Mouse (Mus musculus): ENCODE measurements around the gene Timeless. TPM values are rescaled to one million over a fixed set of nuclear protein-coding genes. Genes with fewer than 3 reads are reported as not detected.
A peak's percentile ranks its signal among the peaks of the same experiment; 100 is the strongest.
"Not testable (repeated sequence)": the region's sequence is repeated elsewhere in the genome, so short reads cannot be mapped to it uniquely, and the experiment has no call there.

The Timeless gene
- polyA plus RNA-seq, 1 experiment from 2014 or later: 17.5 TPM

- POLR2A ChIA-PET: interaction anchor here (2.3 kb wide), 1 partner anchor 12 kb away, joined by 8 read pairs; no protein-coding TSS in a partner anchor
- ATAC-seq: no peak
- in situ Hi-C loops (cut with MboI; ENCODE audit: low pct_unique_long_range_greater_than_20kb): no loop called here
- no peak for DNase-seq (ENCODE audit: low read depth, low spot score)
- TF ChIP-seq CTCF (IDR thresholded peaks at IDR 0.05): no peak
- no peaks in the 10 kb centered on the region for H3K27me3 ChIP-seq
- CTCF ChIA-PET: interaction anchor here (1.2 to 1.6 kb wide), 2 partner anchors 35 to 77 kb away, joined by 3 to 4 read pairs; no protein-coding TSS in a partner anchor
Observed at GRCm38 (mm10) chr10:128268371-128268770, 36.5 kb downstream of the Timeless start, which contains the start of gene Apof. Apof (plus strand) TSS chr10:128268671.

- in situ Hi-C loops (cut with MboI; ENCODE audit: low pct_unique_long_range_greater_than_20kb): no loop called here
- no peaks in the 10 kb centered on the region for H3K27me3 ChIP-seq
- DNase-seq (ENCODE audit: low read depth, low spot score) (no peak), ATAC-seq (no peak)
- POLR2A ChIA-PET: interaction anchor here (2.3 kb wide), 1 partner anchor 13 kb away, joined by 8 read pairs; no protein-coding TSS in a partner anchor
- TF ChIP-seq CTCF (IDR thresholded peaks at IDR 0.05): no peak
- CTCF ChIA-PET: interaction anchor here (1.0 to 2.1 kb wide), 7 partner anchors 9 to 76 kb away, joined by 3 to 8 read pairs (median 6); no protein-coding TSS in a partner anchor
Observed at GRCm38 (mm10) chr10:128269206-128269910, 37.5 kb downstream of the Timeless start.

GRCm38 (mm10) chr10:128270287-128270841 lies 38.5 kb downstream of the Timeless start, which contains the start of gene Stat2:
Stat2 (plus strand) TSS chr10:128270559.
- ChIA-PET CTCF (interaction anchor here (1.0 to 2.1 kb wide), 6 partner anchors 10 to 36 kb away, joined by 3 to 8 read pairs (median 6); no protein-coding TSS in a partner anchor), POLR2A (interaction anchor here (0.7 to 2.3 kb wide), 3 partner anchors 13 to 42 kb away, joined by 3 to 10 read pairs (median 8); no protein-coding TSS in a partner anchor)
- peak; percentile 97 for ATAC-seq
- H3K27me3 ChIP-seq: no peaks in the 10 kb centered on the region
- in situ Hi-C loops (cut with MboI; ENCODE audit: low pct_unique_long_range_greater_than_20kb): no loop called here
- TF ChIP-seq CTCF (IDR thresholded peaks at IDR 0.05): no peak
- peak; percentile 79 for DNase-seq (ENCODE audit: low read depth, low spot score)

- no peaks in the 10 kb centered on the region for H3K27me3 ChIP-seq
- TF ChIP-seq CTCF (IDR thresholded peaks at IDR 0.05): no peak
- no peak for ATAC-seq
- DNase-seq (ENCODE audit: low read depth, low spot score): no peak
- CTCF ChIA-PET: interaction anchor here (1.0 to 2.1 kb wide), 7 partner anchors 10 to 41 kb away, joined by 3 to 8 read pairs (median 6); no protein-coding TSS in a partner anchor
- POLR2A ChIA-PET: interaction anchor here (2.3 kb wide), 2 partner anchors 13 to 15 kb away, joined by 8 to 10 read pairs; no protein-coding TSS in a partner anchor
- in situ Hi-C loops (cut with MboI; ENCODE audit: low pct_unique_long_range_greater_than_20kb): no loop called here
Observed at GRCm38 (mm10) chr10:128270866-128271265, 39.0 kb downstream of the Timeless start.

- H3K27me3 ChIP-seq: no peaks in the 10 kb centered on the region
- ChIA-PET POLR2A (interaction anchor here (2.3 kb wide), 1 partner anchor 12 kb away, joined by 10 read pairs; no protein-coding TSS in a partner anchor), CTCF (interaction anchor here (1.3 to 1.5 kb wide), 3 partner anchors 9 to 57 kb away, joined by 5 to 7 read pairs (median 6); no protein-coding TSS in a partner anchor)
- peak; percentile 32 for TF ChIP-seq CTCF (IDR thresholded peaks at IDR 0.05)
- no peak for ATAC-seq
- in situ Hi-C loops (cut with MboI; ENCODE audit: low pct_unique_long_range_greater_than_20kb): no loop called here
- DNase-seq (ENCODE audit: low read depth, low spot score): no peak
Observed at GRCm38 (mm10) chr10:128271883-128272282, 40.0 kb downstream of the Timeless start.

- CTCF ChIA-PET: interaction anchor here (1.1 to 1.5 kb wide), 4 partner anchors 11 to 58 kb away, joined by 3 to 6 read pairs (median 4); no protein-coding TSS in a partner anchor
- POLR2A ChIA-PET: interaction anchor here (0.6 kb wide), 2 partner anchors 130 to 280 kb away, joined by 4 read pairs; no protein-coding TSS in a partner anchor
- ATAC-seq; H3K27me3 ChIP-seq; in situ Hi-C loops (cut with MboI; ENCODE audit: low pct_unique_long_range_greater_than_20kb); DNase-seq (ENCODE audit: low read depth, low spot score): not testable (repeated sequence)
- TF ChIP-seq CTCF (IDR thresholded peaks at IDR 0.05): peak; percentile 33
Observed at GRCm38 (mm10) chr10:128272819-128273439, 41.1 kb downstream of the Timeless start.

- not testable (repeated sequence) for DNase-seq (ENCODE audit: low read depth, low spot score); ATAC-seq
Observed at GRCm38 (mm10) chr10:128275374-128275773, 43.5 kb downstream of the Timeless start.

GRCm38 (mm10) chr10:128278158-128278557 lies 46.3 kb downstream of the Timeless start:
- no peaks in the 10 kb centered on the region for H3K27me3 ChIP-seq
- no peak for TF ChIP-seq CTCF (IDR thresholded peaks at IDR 0.05)
- ATAC-seq: no peak
- POLR2A ChIA-PET: no interaction called here
- DNase-seq (ENCODE audit: low read depth, low spot score): no peak
- CTCF ChIA-PET: interaction anchor here (1.8 kb wide), 1 partner anchor 66 kb away, joined by 6 read pairs; the partner anchor contains the start of gene Spryd4
- in situ Hi-C loops (cut with MboI; ENCODE audit: low pct_unique_long_range_greater_than_20kb): no loop called here

More at GRCm38 (mm10) chr10:128275374-128275773, 43.5 kb downstream of the Timeless start:
- CTCF ChIA-PET; in situ Hi-C loops (cut with MboI; ENCODE audit: low pct_unique_long_range_greater_than_20kb); POLR2A ChIA-PET; H3K27me3 ChIP-seq: not testable (repeated sequence)

GRCm38 (mm10) chr10:128280943-128281342 lies 49.1 kb downstream of the Timeless start:
- CTCF ChIA-PET: interaction anchor here (1.0 to 2.3 kb wide), 3 partner anchors 9 to 49 kb away, joined by 3 to 5 read pairs (median 3); no protein-coding TSS in a partner anchor
- no peak for ATAC-seq
- in situ Hi-C loops (cut with MboI; ENCODE audit: low pct_unique_long_range_greater_than_20kb): loop anchor here (5.0 kb wide), 1 partner anchor 69 kb away; the partner anchor contains the start of gene Spryd4
- no peaks in the 10 kb centered on the region for H3K27me3 ChIP-seq
- POLR2A ChIA-PET: interaction anchor here (1.2 kb wide), 1 partner anchor 9 kb away, joined by 4 read pairs; no protein-coding TSS in a partner anchor
- TF ChIP-seq CTCF (IDR thresholded peaks at IDR 0.05): no peak
- no peak for DNase-seq (ENCODE audit: low read depth, low spot score)
